Mouse (Mus musculus) midbrain, postnatal 0 days (tissue): ENCODE measurements around the gene Slc30a5. TPM values are rescaled to one million over a fixed set of nuclear protein-coding genes. Genes with fewer than 3 reads are reported as not detected.
A peak's percentile ranks its signal among the peaks of the same experiment; 100 is the strongest.

Source experiments
- ATAC-seq: fragments of 200-750 bp; cut with Nextera tagmentation; 2 replicates; pipeline ENCODE4 v1.8.0; 2017; ENCODE audit warnings: moderate number of reproducible peaks, mild to moderate bottlenecking, moderate TSS enrichment, moderate library complexity; ENCODE audit not compliant: low FRiP score
- DNase-seq: peaks from one replicate; pipeline ENCODE4 v3.0.0-alpha.2; 2015; ENCODE audit warnings: low spot score
- H3K27ac ChIP-seq: fragments of 300-500 bp; sonication (generic); 2 replicates; pipeline ENCODE4 v1.5.1; 2014; ENCODE audit warnings: low read depth, mild to moderate bottlenecking, low read length, mixed read lengths
- H3K27me3 ChIP-seq: fragments of 300-500 bp; sonication (generic); 2 replicates; pipeline ENCODE4 v1.6.1; 2014; ENCODE audit warnings: low read length, control low read depth, mixed read lengths; ENCODE audit not compliant: insufficient read depth
- H3K36me3 ChIP-seq: fragments of 300-500 bp; sonication (generic); 2 replicates; pipeline ENCODE4 v1.6.1; 2014; ENCODE audit warnings: low read length, control low read depth, mixed read lengths; ENCODE audit not compliant: insufficient read depth
- H3K4me1 ChIP-seq: fragments of 300-500 bp; sonication (generic); 2 replicates; pipeline ENCODE4 v1.6.1; 2014; ENCODE audit warnings: mild to moderate bottlenecking, control low read depth, antibody characterized with exemption, low read length, mixed read lengths; ENCODE audit not compliant: insufficient read depth
- H3K4me2 ChIP-seq: fragments of 300-500 bp; sonication (generic); 2 replicates; pipeline ENCODE4 v1.6.1; 2014; ENCODE audit warnings: low read depth, mild to moderate bottlenecking, low read length, mixed read lengths; ENCODE audit not compliant: poor library complexity, severe bottlenecking
- H3K4me3 ChIP-seq: fragments of 300-500 bp; sonication (generic); 2 replicates; pipeline ENCODE4 v1.5.1; 2014; ENCODE audit warnings: low read depth, mild to moderate bottlenecking, low read length, moderate library complexity
- H3K9ac ChIP-seq: fragments of 300-500 bp; sonication (generic); replicated peaks from 2 replicates; pipeline ENCODE4 v1.6.1; 2014; ENCODE audit warnings: mild to moderate bottlenecking, low read length, moderate library complexity, mixed read lengths; ENCODE audit not compliant: poor library complexity, severe bottlenecking
- H3K9me3 ChIP-seq: fragments of 300-500 bp; sonication (generic); 2 replicates; pipeline ENCODE4 v1.6.1; 2016; ENCODE audit warnings: low read length, control low read depth
- CTCF ChIP-seq: IDR thresholded peaks from 2 replicates; pipeline ENCODE4 v1.5.1; 2016; ENCODE audit warnings: antibody characterized with exemption, mild to moderate bottlenecking
- WGBS: fragments of 180-500 bp; shearing (Covaris S2); extraction: QIAGEN DNeasy Blood & Tissue Kit; methylation state at CpG from one replicate; pipeline ENCODE4 v1.1.7; 2014; 5-methylcytosine and 5-hydroxymethylcytosine counted together
- polyA plus RNA-seq: library from polyadenylated mRNA; unstranded; fragments of >200 nt; fragmentation: Nextera tagmentation; extraction: Ambion mirVana; gene quantifications from 2 replicates; pipeline ENCODE4 v1.2.1, GENCODE M21; 2015
- total RNA-seq: library from RNA; depleted of rRNA; stranded (reverse); fragments of >200 nt; gene quantifications from 2 replicates; pipeline ENCODE4 v1.2.3, GENCODE M21; 2014

Gene Slc30a5
- total and polyA plus RNA-seq, 2 experiments from 2014 or later: 21.7 to 41.7 TPM

- DNase-seq (no peak), ATAC-seq (no peak)
- WGBS: 72% methylated on average over 4 of the region's 4 CpGs
- Histone ChIP-seq H3K4me3 (no peak overlapping the region), H3K4me1 (no peaks in the 10 kb centered on the region), H3K4me2 (no peak overlapping the region), H3K27ac (no peak overlapping the region), H3K27me3 (no peaks in the 10 kb centered on the region), H3K9ac (no peak overlapping the region), H3K36me3 (no peaks in the 10 kb centered on the region), H3K9me3 (no peaks in the 10 kb centered on the region)
- no peak for TF ChIP-seq CTCF
Observed at GRCm38 (mm10) chr13:100875103-100875502, 41.9 kb upstream of the Slc30a5 start.

GRCm38 (mm10) chr13:100874588-100874987 is 41.4 kb upstream of the Slc30a5 start:
- Histone ChIP-seq H3K4me1 (no peaks in the 10 kb centered on the region), H3K27me3 (no peaks in the 10 kb centered on the region), H3K9me3 (no peaks in the 10 kb centered on the region), H3K9ac (no peak overlapping the region), H3K4me2 (no peak overlapping the region), H3K36me3 (no peaks in the 10 kb centered on the region), H3K4me3 (no peak overlapping the region), H3K27ac (no peak overlapping the region)
- ATAC-seq (no peak), DNase-seq (peak; percentile 47)
- TF ChIP-seq CTCF: no peak
- WGBS: 63% methylated on average over 3 of the region's 3 CpGs

GRCm38 (mm10) chr13:100873530-100873929 is 40.3 kb upstream of the Slc30a5 start:
- ATAC-seq (no peak), DNase-seq (no peak)
- Histone ChIP-seq H3K36me3 (no peaks in the 10 kb centered on the region), H3K9me3 (no peaks in the 10 kb centered on the region), H3K4me3 (no peak overlapping the region), H3K4me1 (no peaks in the 10 kb centered on the region), H3K27me3 (no peaks in the 10 kb centered on the region), H3K9ac (no peak overlapping the region), H3K27ac (no peak overlapping the region), H3K4me2 (no peak overlapping the region)
- TF ChIP-seq CTCF: no peak
- WGBS: 90% methylated on average over 8 of the region's 8 CpGs

- Histone ChIP-seq H3K9ac (no peak overlapping the region), H3K4me2 (no peak overlapping the region), H3K9me3 (no peaks in the 10 kb centered on the region), H3K27me3 (no peaks in the 10 kb centered on the region), H3K27ac (no peak overlapping the region), H3K4me1 (no peaks in the 10 kb centered on the region), H3K4me3 (no peak overlapping the region), H3K36me3 (no peaks in the 10 kb centered on the region)
- no peak for TF ChIP-seq CTCF
- 32% methylated on average over 11 of the region's 11 CpGs for WGBS
- ATAC-seq: peak; percentile 77
- DNase-seq: peak; percentile 65
Observed at GRCm38 (mm10) chr13:100871445-100872171, 38.4 kb upstream of the Slc30a5 start.

- DNase-seq (no peak), ATAC-seq (no peak)
- H3K27me3 ChIP-seq: no peaks in the 10 kb centered on the region
- no peak overlapping the region for H3K9ac ChIP-seq
- TF ChIP-seq CTCF: no peak
- no peaks in the 10 kb centered on the region for H3K4me1 ChIP-seq
- no peak overlapping the region for H3K4me2 ChIP-seq
- H3K4me3 ChIP-seq: no peak overlapping the region
- WGBS: 73% methylated on average over 4 of the region's 4 CpGs
- H3K27ac ChIP-seq: no peak overlapping the region
- H3K36me3 ChIP-seq: no peaks in the 10 kb centered on the region
- H3K9me3 ChIP-seq: no peaks in the 10 kb centered on the region
Observed at GRCm38 (mm10) chr13:100869813-100870212, 36.6 kb upstream of the Slc30a5 start.

- WGBS: 86% methylated on average over 6 of the region's 6 CpGs
- no peak overlapping the region for H3K4me2 ChIP-seq
- TF ChIP-seq CTCF: no peak
- H3K9me3 ChIP-seq: no peaks in the 10 kb centered on the region
- no peaks in the 10 kb centered on the region for H3K36me3 ChIP-seq
- no peak; the same call in 1 of the 2 replicates for ATAC-seq
- H3K4me1 ChIP-seq: no peaks in the 10 kb centered on the region
- no peak for DNase-seq
- H3K27ac ChIP-seq: no peak overlapping the region
- no peaks in the 10 kb centered on the region for H3K27me3 ChIP-seq
- no peak overlapping the region for H3K9ac ChIP-seq
- H3K4me3 ChIP-seq: no peak overlapping the region
Observed at GRCm38 (mm10) chr13:100866311-100866710, 33.1 kb upstream of the Slc30a5 start.
